Comparison of ENCODE assay signal across 19 mouse cellular contexts in genomic region chr11:98077086-98077485, GRCm38 (mm10). TPM values are rescaled to one million over a fixed set of nuclear protein-coding genes. Genes with fewer than 3 reads are reported as not detected.
A peak's percentile ranks its signal among the peaks of the same experiment; 100 is the strongest.
DNase-seq lines count a peak whose midpoint lies in the region; ATAC-seq lines count a peak whose summit lies in the region.
"Had no signal": no experiment of that assay in that cellular context is flagged by ENCODE, and none has a peak within 500 bp of the region (broad histone marks: within the 10 kb centered on the region; RNA-seq: fewer than 3 reads in every experiment).

No protein-coding gene starts in this region.

- H3K9me3 ChIP-seq in heart, embryonic 15.5 days (replicated peaks): no peaks in the 10 kb centered on the region
- no peaks in the 10 kb centered on the region for H3K9me3 ChIP-seq in hindbrain, embryonic 14.5 days (ENCODE audit: control insufficient read depth, low read length)
- H3K9me3 ChIP-seq: forebrain, embryonic 10.5 days; hindbrain, embryonic 10.5 days; midbrain, embryonic 12.5 days; stomach, embryonic 15.5 days had no signal

- no peak overlapping the region for H3K4me2 ChIP-seq in heart, embryonic 15.5 days
- H3K4me2 ChIP-seq in hindbrain, embryonic 14.5 days (replicated peaks): no peak overlapping the region
- H3K4me2 ChIP-seq: midbrain, embryonic 12.5 days; stomach, embryonic 15.5 days had no signal

- H3K36me3 ChIP-seq in heart, embryonic 15.5 days: no peaks in the 10 kb centered on the region
- H3K36me3 ChIP-seq in hindbrain, embryonic 14.5 days (replicated peaks; ENCODE audit: control insufficient read depth, insufficient read depth): no peaks in the 10 kb centered on the region
- H3K36me3 ChIP-seq: midbrain, embryonic 12.5 days; stomach, embryonic 15.5 days had no signal

- H3K4me3 ChIP-seq in heart, embryonic 15.5 days: no peak overlapping the region
- no peak overlapping the region for H3K4me3 ChIP-seq in hindbrain, embryonic 14.5 days (replicated peaks; ENCODE audit: low read length)
- H3K4me3 ChIP-seq: forebrain, embryonic 10.5 days; hindbrain, embryonic 10.5 days; midbrain, embryonic 12.5 days; stomach, embryonic 15.5 days had no signal

- 49% methylated on average over 8 of the region's 8 CpGs for WGBS in heart, embryonic 15.5 days
- WGBS in hindbrain, embryonic 14.5 days: 85% methylated on average over 8 of the region's 8 CpGs

- H3K4me1 ChIP-seq in heart, embryonic 15.5 days (replicated peaks): peaks cover 26% of the 10 kb centered on the region
- H3K4me1 ChIP-seq in hindbrain, embryonic 14.5 days (replicated peaks; ENCODE audit: control insufficient read depth, insufficient read depth, low read length): no peaks in the 10 kb centered on the region
- H3K4me1 ChIP-seq: midbrain, embryonic 12.5 days; stomach, embryonic 15.5 days had no signal

- DNase-seq in gastrocnemius, adult 8-10 months (ENCODE audit: low spot score in 2 of 2): peak; percentile 42 to 70
- DNase-seq in gastrocnemius, postnatal 10 days: no peak
- DNase-seq in kidney, postnatal 36 days: peak; percentile 28 to 35
- DNase-seq in kidney, postnatal 10 days: no peak
- no peak for DNase-seq in adipocyte (ENCODE audit: low spot score)
- DNase-seq in hindbrain, embryonic 14.5 days (ENCODE audit: low spot score): no peak
- DNase-seq: adrenal gland, adult 8-10 months; liver; lung, adult 2 months; lung, postnatal 4 days; spleen, adult 18-20 months had no signal

- no peak overlapping the region for H3K9ac ChIP-seq in heart, embryonic 15.5 days
- no peak overlapping the region for H3K9ac ChIP-seq in hindbrain, embryonic 14.5 days
- H3K9ac ChIP-seq: midbrain, embryonic 12.5 days; stomach, embryonic 15.5 days had no signal

- H3K27ac ChIP-seq in heart, embryonic 15.5 days: peak overlapping the region; percentile 15; the same call in 1 of the 2 replicates
- no peak overlapping the region for H3K27ac ChIP-seq in hindbrain, embryonic 14.5 days
- H3K27ac ChIP-seq: forebrain, embryonic 10.5 days; hindbrain, embryonic 10.5 days; midbrain, embryonic 12.5 days; stomach, embryonic 15.5 days had no signal

- no peaks in the 10 kb centered on the region for H3K27me3 ChIP-seq in heart, embryonic 15.5 days
- no peaks in the 10 kb centered on the region for H3K27me3 ChIP-seq in hindbrain, embryonic 14.5 days (ENCODE audit: control insufficient read depth, insufficient read depth, low read length)
- H3K27me3 ChIP-seq: stomach, embryonic 15.5 days had no signal

- ATAC-seq in heart, embryonic 15.5 days (replicated peaks; ENCODE audit: insufficient number of reproducible peaks, insufficient read depth, low FRiP score, low read depth): no peak; the same call in 1 of the 2 replicates
- ATAC-seq in hindbrain, embryonic 14.5 days (ENCODE audit: low FRiP score): no peak
- ATAC-seq: CD4-positive, CD25-positive, alpha-beta regulatory T cell, adult 4 months; inflammation-experienced regulatory T-cells, adult 6 months had no signal

RNA-seq across cellular contexts. Expression of gene Stac2, which starts 23.8 kb away (rescaled TPM):
- total RNA-seq in gastrocnemius, adult 8-10 months (2022): under 1 TPM in 2 of 4 experiments, not detected in 2; 0.11 to 0.70 TPM
- under 1 TPM; 0.26 to 0.36 TPM for total RNA-seq in gastrocnemius, postnatal 10 days (2021)
- 0.78 and 1.0 TPM in 2 replicates for polyA plus RNA-seq in heart, embryonic 15.5 days (2015; fragmentation: Nextera tagmentation; extraction: Ambion mirVana)
- 6.7 and 7.3 TPM in 2 replicates for polyA plus RNA-seq in hindbrain, embryonic 14.5 days (2014; fragmentation: Nextera tagmentation; extraction: Ambion mirVana)
- total RNA-seq: MEL had no signal
- polyA plus RNA-seq: CD4-positive, CD25-positive, alpha-beta regulatory T cell, adult 4 months had no signal

RNA-seq across cellular contexts. Expression of gene Rpl19, which starts 50.6 kb away (rescaled TPM):
- 100 to 1,000 TPM; 364 to 479 (median 402) TPM for total RNA-seq in gastrocnemius, adult 8-10 months (2022)
- total RNA-seq in gastrocnemius, postnatal 10 days (2021): 100 to 1,000 TPM; 848 to 925 TPM
- 601 and 668 TPM in 2 replicates for polyA plus RNA-seq in heart, embryonic 15.5 days (2015; fragmentation: Nextera tagmentation; extraction: Ambion mirVana)
- polyA plus RNA-seq in hindbrain, embryonic 14.5 days (2014; fragmentation: Nextera tagmentation; extraction: Ambion mirVana): 614 and 694 TPM in 2 replicates

RNA-seq across cellular contexts. Expression of gene Cacnb1, which starts 54.3 kb away (rescaled TPM):
- 100 to 1,000 TPM; 172 to 203 (median 187) TPM for total RNA-seq in gastrocnemius, adult 8-10 months (2022)
- 100 to 1,000 TPM; 313 to 347 TPM for total RNA-seq in gastrocnemius, postnatal 10 days (2021)
- polyA plus RNA-seq in heart, embryonic 15.5 days (2015; fragmentation: Nextera tagmentation; extraction: Ambion mirVana): 5.8 and 8.5 TPM in 2 replicates
- 40.0 and 40.3 TPM in 2 replicates for polyA plus RNA-seq in hindbrain, embryonic 14.5 days (2014; fragmentation: Nextera tagmentation; extraction: Ambion mirVana)

Comparison
In these comparisons a context has a peak if more than half of its experiments do, and no peak if none do; other contexts are left out.
1. DNase-seq: peak in gastrocnemius, adult 8-10 months (2 of 2) and kidney, postnatal 36 days (2 of 2); none in gastrocnemius, postnatal 10 days (single experiment), kidney, postnatal 10 days (single experiment), adipocyte (single experiment) and hindbrain, embryonic 14.5 days (single experiment).